In genomic region chr8:45934582-45935014, GRCm38 (mm10) we compare ENCODE assay signal across 8 mouse cellular contexts. TPM values are rescaled to one million over a fixed set of nuclear protein-coding genes. Genes with fewer than 3 reads are reported as not detected.
DNase-seq lines count a peak whose midpoint lies in the region; ATAC-seq lines count a peak whose summit lies in the region.

Gene Ccdc110 (plus strand): TSS chr8:45934619.

- H3K27me3 ChIP-seq in intestine, embryonic 15.5 days (replicated peaks), result no peaks in the 10 kb centered on the region

- no peaks in the 10 kb centered on the region for H3K9me3 ChIP-seq in intestine, embryonic 15.5 days

- H3K4me3 ChIP-seq in intestine, embryonic 15.5 days (replicated peaks), result peak within 1 kb of the TSS; percentile 22; the same call in 1 of the 2 replicates

- ATAC-seq in intestine, embryonic 15.5 days, result peak; percentile 77

- H3K4me1 ChIP-seq in intestine, embryonic 15.5 days (replicated peaks), result 0 out of 2 replicates have a peak, but pooled peaks cover 3% of the 10 kb centered on the region

- WGBS in intestine, embryonic 15.5 days, result 6% methylated on average over 23 of the region's 23 CpGs

- H3K36me3 ChIP-seq in intestine, embryonic 15.5 days, result no peaks in the 10 kb centered on the region

- H3K27ac ChIP-seq in intestine, embryonic 15.5 days, result no peak within 1 kb of the TSS

- no peak within 1 kb of the TSS for H3K9ac ChIP-seq in intestine, embryonic 15.5 days

- H3K4me2 ChIP-seq in intestine, embryonic 15.5 days (replicated peaks), result peak within 1 kb of the TSS; percentile 52

- intact Hi-C loops in left cerebral cortex, postnatal 14 days (cut with DNase I), result loop anchor here (1.0 to 5.0 kb wide), 4 partner anchors 117 to 572 kb away; no protein-coding TSS in a partner anchor

- peak; percentile 84 for DNase-seq in adrenal gland, adult 8-10 months
- peak; percentile 95 for DNase-seq in embryo, embryonic 9.5 days (ENCODE audit: extremely low spot score)
- peak; percentile 97 for DNase-seq in gastrocnemius, postnatal 4 days (ENCODE audit: low spot score in 2 of 2)
- DNase-seq in left cerebral cortex, postnatal 14 days (ENCODE audit: low spot score in 2 of 2), result peak; percentile 97
- DNase-seq in mesoderm, embryonic 11.5 days (ENCODE audit: low read depth, low spot score), result peak; percentile 96
- peak; percentile 92 for DNase-seq in right cerebral cortex, postnatal 25 days
- DNase-seq in urinary bladder, postnatal 36 days (ENCODE audit: low spot score in 2 of 2), result peak; percentile 91 to 93

RNA-seq across cellular contexts. Expression of gene Ccdc110, which starts in this region (rescaled TPM):
- not detected for total RNA-seq in adrenal gland, adult 8-10 months (2022)
- not detected for total RNA-seq in gastrocnemius, postnatal 4 days (2021)
- polyA plus RNA-seq in intestine, embryonic 15.5 days (2015; fragmentation: Nextera tagmentation; extraction: Ambion mirVana), result not detected in 2 replicates
- total RNA-seq in left cerebral cortex, postnatal 14 days (2021), result 1 to 10 TPM; 1.4 to 1.9 TPM

Comparison
In these comparisons a context has a peak if more than half of its experiments do, and no peak if none do; other contexts are left out.
1. Peak in DNase-seq in adrenal gland, adult 8-10 months; RNA of the gene not detected or under 1 TPM.
2. Peak in DNase-seq in gastrocnemius, postnatal 4 days; RNA of the gene not detected or under 1 TPM.
3. Peak in ATAC-seq, H3K4me3 ChIP-seq and H3K4me2 ChIP-seq in intestine, embryonic 15.5 days; RNA of the gene not detected or under 1 TPM.